Comparison of ENCODE assay signal across 8 mouse cellular contexts in the genomic region with DNA sequence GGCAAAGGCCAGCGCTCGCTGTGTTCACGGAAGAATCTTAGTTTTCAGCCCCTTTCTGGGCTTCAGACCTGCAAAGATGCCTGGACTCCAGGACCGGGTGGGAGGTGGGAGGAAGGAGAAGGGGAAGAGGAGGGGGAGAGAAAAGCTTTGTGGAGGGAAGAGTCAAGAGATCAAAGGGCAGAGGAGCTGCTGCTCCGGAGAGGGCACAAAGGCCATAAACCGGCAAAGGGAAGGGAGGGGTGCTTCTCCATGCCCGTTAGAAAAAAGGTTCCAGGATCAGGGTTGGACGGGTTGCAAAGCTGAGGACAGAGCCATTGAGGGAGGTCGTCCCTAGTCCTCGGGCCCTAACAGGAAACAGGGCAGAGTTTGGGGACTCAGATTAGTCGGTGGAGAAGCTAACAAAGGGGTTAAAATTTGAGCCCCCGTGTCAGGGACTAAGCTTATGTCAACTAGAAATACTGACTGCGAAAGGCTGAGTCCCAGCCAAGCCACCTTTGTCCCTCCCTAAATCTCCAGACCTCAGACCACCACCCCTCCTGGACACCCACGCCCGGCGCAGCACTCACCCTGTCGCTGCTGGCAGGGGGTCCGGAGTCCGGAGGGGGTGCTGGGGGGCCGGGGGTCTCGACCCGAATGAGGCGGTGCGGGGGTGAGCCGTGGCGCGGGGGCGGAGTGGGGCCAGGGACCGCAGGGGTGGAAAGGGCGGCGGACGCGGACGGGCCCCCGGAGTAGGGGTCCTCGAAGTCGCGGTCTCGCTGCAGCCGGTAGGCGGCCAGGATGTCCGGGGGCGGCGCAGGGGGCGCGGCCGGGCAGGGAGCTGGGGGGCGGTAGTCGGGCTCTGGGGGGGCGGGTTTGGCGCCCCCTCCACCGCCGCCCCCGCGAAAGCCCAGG. TPM values are rescaled to one million over a fixed set of nuclear protein-coding genes. Genes with fewer than 3 reads are reported as not detected.
DNase-seq lines count a peak whose midpoint lies in the region; ATAC-seq and TF ChIP-seq lines count a peak whose summit lies in the region.

No protein-coding gene starts in this region.

- DNase-seq in A20 (ENCODE audit: low read depth, low spot score) (peak; percentile 34), MN1 (ENCODE audit: low spot score) (no peak)
- DNase-seq in embryo, embryonic 10.5 days (ENCODE audit: low spot score), result peak; percentile 74
- DNase-seq in hindbrain, embryonic 14.5 days (ENCODE audit: low spot score), result no peak
- DNase-seq in liver, adult 2 months (ENCODE audit: extremely low read depth, low read depth, low spot score), result peak; percentile 61
- no peak for DNase-seq in left cerebral cortex, adult 9 months (ENCODE audit: low spot score in 2 of 2)

- peaks cover 4% of the 10 kb centered on the region; the same call in 1 of the 2 replicates for H3K27me3 ChIP-seq in hindbrain, embryonic 14.5 days (ENCODE audit: control insufficient read depth, insufficient read depth, low read length)
- no peaks in the 10 kb centered on the region for H3K27me3 ChIP-seq in liver, adult 2 months (ENCODE audit: control insufficient read depth, insufficient read depth, low read length)
- no peaks in the 10 kb centered on the region for H3K27me3 ChIP-seq in neural tube, embryonic 12.5 days (replicated peaks)

- H3K27ac ChIP-seq in hindbrain, embryonic 14.5 days, result peak overlapping the region; percentile 61
- H3K27ac ChIP-seq in liver, adult 2 months (replicated peaks; ENCODE audit: insufficient read depth, low read depth, low read length), result peak overlapping the region; percentile 17
- H3K27ac ChIP-seq in neural tube, embryonic 12.5 days, result 0 out of 2 replicates have a peak overlapping the region, but pooled peaks have one; percentile 57

- H3K36me3 ChIP-seq in hindbrain, embryonic 14.5 days (replicated peaks; ENCODE audit: control insufficient read depth, insufficient read depth), result no peaks in the 10 kb centered on the region
- no peaks in the 10 kb centered on the region for H3K36me3 ChIP-seq in liver, adult 2 months (ENCODE audit: control insufficient read depth, insufficient read depth, low read length)
- H3K36me3 ChIP-seq in neural tube, embryonic 12.5 days, result peaks cover 9% of the 10 kb centered on the region

- peak overlapping the region; percentile 95 for H3K4me3 ChIP-seq in hindbrain, embryonic 14.5 days (replicated peaks; ENCODE audit: low read length)
- peak overlapping the region; percentile 91 for H3K4me3 ChIP-seq in liver, adult 2 months (ENCODE audit: insufficient read depth, low read depth, low read length)
- peak overlapping the region; percentile 91 for H3K4me3 ChIP-seq in neural tube, embryonic 12.5 days

- peaks cover 34% of the 10 kb centered on the region for H3K4me1 ChIP-seq in hindbrain, embryonic 14.5 days (replicated peaks; ENCODE audit: control insufficient read depth, insufficient read depth, low read length)
- H3K4me1 ChIP-seq in liver, adult 2 months (ENCODE audit: control insufficient read depth, insufficient read depth, low read length), result peaks cover 7% of the 10 kb centered on the region
- peaks cover 31% of the 10 kb centered on the region for H3K4me1 ChIP-seq in neural tube, embryonic 12.5 days

- no peaks in the 10 kb centered on the region for H3K9me3 ChIP-seq in hindbrain, embryonic 14.5 days (ENCODE audit: control insufficient read depth, low read length)
- H3K9me3 ChIP-seq in neural tube, embryonic 12.5 days, result no peaks in the 10 kb centered on the region

- H3K9ac ChIP-seq in hindbrain, embryonic 14.5 days, result peak overlapping the region; percentile 96
- H3K9ac ChIP-seq in liver, adult 2 months (ENCODE audit: low read depth, low read length), result peak overlapping the region; percentile 82
- peak overlapping the region; percentile 95 for H3K9ac ChIP-seq in neural tube, embryonic 12.5 days

- no peak for TF ChIP-seq POLR2A in liver, adult 2 months (IDR thresholded peaks at IDR 0.05; ENCODE audit: extremely low read depth, insufficient read depth, low read length)

- peak overlapping the region; percentile 84 for H3K4me2 ChIP-seq in hindbrain, embryonic 14.5 days (replicated peaks)
- peak overlapping the region; percentile 69 for H3K4me2 ChIP-seq in neural tube, embryonic 12.5 days (replicated peaks)

- TF ChIP-seq CTCF in liver, adult 2 months (IDR thresholded peaks at IDR 0.05; ENCODE audit: low read depth, low read length), result no peak

- H3K79me2 ChIP-seq in liver, adult 2 months (ENCODE audit: control insufficient read depth, insufficient read depth, low read length), result peaks cover 3% of the 10 kb centered on the region; the same call in 1 of the 2 replicates

- WGBS in hindbrain, embryonic 14.5 days, result 1% methylated on average over 39 of the region's 55 CpGs
- WGBS in liver, adult 2 months, result 3% methylated on average over 38 of the region's 55 CpGs
- WGBS in neural tube, embryonic 12.5 days, result 1% methylated on average over 29 of the region's 55 CpGs

- ATAC-seq in CD4-positive, CD25-positive, alpha-beta regulatory T cell, adult 4 months, result peak; percentile 20
- peak; percentile 47 for ATAC-seq in hindbrain, embryonic 14.5 days (ENCODE audit: low FRiP score)
- ATAC-seq in neural tube, embryonic 12.5 days (ENCODE audit: low FRiP score, low read depth), result peak; percentile 60

RNA-seq across cellular contexts. Expression of a gene that starts 0.6 kb away (rescaled TPM):
- polyA plus RNA-seq in CD4-positive, CD25-positive, alpha-beta regulatory T cell, adult 4 months (2017; shearing (Covaris generic)), result under 1 TPM in 1 of 2 experiments, not detected in 1; 0.42 TPM
- polyA plus RNA-seq in hindbrain, embryonic 14.5 days (2014; fragmentation: Nextera tagmentation; extraction: Ambion mirVana), result 17.9 and 19.2 TPM in 2 replicates
- total RNA-seq in liver, adult 2 months (2014; rRNA removed), result 6.6 and 6.7 TPM in 2 replicates
- polyA plus RNA-seq in liver, adult 2 months (2012; rRNA removed), result 8.1 and 14.0 TPM in 2 replicates
- 12.2 and 15.1 TPM in 2 replicates for polyA plus RNA-seq in neural tube, embryonic 12.5 days (2016; fragmentation: Nextera tagmentation; extraction: Ambion mirVana)

RNA-seq across cellular contexts. Expression of a gene that starts 52.9 kb away (rescaled TPM):
- polyA plus RNA-seq in CD4-positive, CD25-positive, alpha-beta regulatory T cell, adult 4 months (2017; shearing (Covaris generic)), result not detected
- polyA plus RNA-seq in hindbrain, embryonic 14.5 days (2014; fragmentation: Nextera tagmentation; extraction: Ambion mirVana), result 0.04 and 0.12 TPM in 2 replicates
- total RNA-seq in liver, adult 2 months (2014; rRNA removed), result not detected in 2 replicates
- not detected in 2 replicates for polyA plus RNA-seq in liver, adult 2 months (2012; rRNA removed)
- polyA plus RNA-seq in neural tube, embryonic 12.5 days (2016; fragmentation: Nextera tagmentation; extraction: Ambion mirVana), result 0.10 and 0.15 TPM in 2 replicates

RNA-seq across cellular contexts. Expression of a gene that starts 54.8 kb away (rescaled TPM):
- not detected for polyA plus RNA-seq in CD4-positive, CD25-positive, alpha-beta regulatory T cell, adult 4 months (2017; shearing (Covaris generic))
- polyA plus RNA-seq in hindbrain, embryonic 14.5 days (2014; fragmentation: Nextera tagmentation; extraction: Ambion mirVana), result 0.16 and 0.31 TPM in 2 replicates
- not detected in 2 replicates for total RNA-seq in liver, adult 2 months (2014; rRNA removed)
- not detected in 2 replicates for polyA plus RNA-seq in liver, adult 2 months (2012; rRNA removed)
- 0.23 TPM in 1 of 2 replicates, not detected in the other for polyA plus RNA-seq in neural tube, embryonic 12.5 days (2016; fragmentation: Nextera tagmentation; extraction: Ambion mirVana)

RNA-seq across cellular contexts. Expression of a gene that starts 58.0 kb away (rescaled TPM):
- polyA plus RNA-seq in CD4-positive, CD25-positive, alpha-beta regulatory T cell, adult 4 months (2017; shearing (Covaris generic)), result 100 to 1,000 TPM; 153 to 175 TPM
- polyA plus RNA-seq in hindbrain, embryonic 14.5 days (2014; fragmentation: Nextera tagmentation; extraction: Ambion mirVana), result 0.07 and 0.09 TPM in 2 replicates
- 1.2 and 1.7 TPM in 2 replicates for total RNA-seq in liver, adult 2 months (2014; rRNA removed)
- 0.22 and 0.38 TPM in 2 replicates for polyA plus RNA-seq in liver, adult 2 months (2012; rRNA removed)
- 0.28 TPM in 1 of 2 replicates, not detected in the other for polyA plus RNA-seq in neural tube, embryonic 12.5 days (2016; fragmentation: Nextera tagmentation; extraction: Ambion mirVana)

Comparison
In these comparisons a context has a peak if more than half of its experiments do, and no peak if none do; other contexts are left out.
1. DNase-seq: peak in A20 (single experiment), embryo, embryonic 10.5 days (single experiment) and liver, adult 2 months (single experiment); none in hindbrain, embryonic 14.5 days (single experiment), MN1 (single experiment) and left cerebral cortex, adult 9 months (0 of 2).
2. Peak in every context shown above with its lines, with median percentiles within 50 percentile points of each other: ATAC-seq, H3K27ac ChIP-seq, H3K4me3 ChIP-seq and H3K9ac ChIP-seq.